Mouse (Mus musculus): ENCODE data around the gene Tmem140.
A peak's percentile ranks its signal among the peaks of the same experiment; 100 is the strongest.

DNA sequence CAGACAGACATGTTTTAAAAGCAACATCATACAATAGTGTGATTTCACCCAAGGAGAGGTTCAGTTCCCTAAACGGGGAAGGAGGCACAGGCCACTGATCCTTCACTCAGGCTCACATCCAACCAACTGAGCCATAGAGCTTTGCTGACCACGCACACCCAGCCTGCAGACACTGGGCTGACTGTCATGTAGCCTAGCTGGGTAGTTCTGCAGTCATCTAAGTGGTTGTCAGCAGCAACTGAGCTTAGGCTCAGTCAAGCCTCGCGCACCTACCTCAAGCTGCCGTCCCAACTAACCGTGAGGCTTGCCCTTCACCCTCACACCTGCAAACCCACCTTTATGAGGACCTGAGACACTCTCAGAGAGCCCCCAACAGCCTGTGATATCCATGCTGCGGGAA lies 9.0 kb downstream of the Tmem140 start:
- peak; percentile 47 for TF ChIP-seq POLR2A (IDR thresholded peaks at IDR 0.05; ENCODE audit: insufficient read depth, low read depth, low read length)
- no peak for TF ChIP-seq CTCF (IDR thresholded peaks at IDR 0.05)
